Mouse (Mus musculus) thymus, postnatal 0 days (tissue): Measurements from ENCODE around the gene Stap2. TPM values are rescaled to one million over a fixed set of nuclear protein-coding genes. Genes with fewer than 3 reads are reported as not detected.

ENCODE experiments used
- DNase-seq: peaks from one replicate; pipeline ENCODE4 v3.0.0-alpha.2; 2015; ENCODE audit warnings: low spot score
- polyA plus RNA-seq: library from polyadenylated mRNA; unstranded; fragments of >200 nt; fragmentation: Nextera tagmentation; extraction: Ambion mirVana; gene quantifications from 2 replicates; pipeline ENCODE4 v1.2.1, GENCODE M21; 2015

The Stap2 gene
- polyA plus RNA-seq, 1 experiment from 2014 or later = 18.0 TPM

DNA sequence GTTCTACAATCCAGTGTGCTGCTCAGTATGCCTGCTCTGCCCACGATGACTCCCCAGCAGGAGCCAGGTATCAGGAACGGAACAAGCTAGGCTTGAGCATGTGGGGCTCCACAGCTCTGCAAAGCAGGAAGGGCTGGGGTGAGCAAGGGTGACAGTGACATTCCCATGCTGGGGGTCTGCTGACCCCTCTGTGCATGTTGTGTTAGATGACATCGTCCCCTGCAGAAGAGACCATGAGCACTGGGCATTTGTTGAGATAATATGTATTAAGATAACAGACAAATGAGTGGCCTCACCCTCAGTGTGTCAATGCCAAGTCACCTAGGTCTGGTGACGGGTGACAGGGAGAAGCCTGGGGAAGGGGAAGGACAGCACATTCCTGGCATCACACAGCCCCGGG is 19.5 kb upstream of the Stap2 start:
- DNase-seq = no peak

DNA sequence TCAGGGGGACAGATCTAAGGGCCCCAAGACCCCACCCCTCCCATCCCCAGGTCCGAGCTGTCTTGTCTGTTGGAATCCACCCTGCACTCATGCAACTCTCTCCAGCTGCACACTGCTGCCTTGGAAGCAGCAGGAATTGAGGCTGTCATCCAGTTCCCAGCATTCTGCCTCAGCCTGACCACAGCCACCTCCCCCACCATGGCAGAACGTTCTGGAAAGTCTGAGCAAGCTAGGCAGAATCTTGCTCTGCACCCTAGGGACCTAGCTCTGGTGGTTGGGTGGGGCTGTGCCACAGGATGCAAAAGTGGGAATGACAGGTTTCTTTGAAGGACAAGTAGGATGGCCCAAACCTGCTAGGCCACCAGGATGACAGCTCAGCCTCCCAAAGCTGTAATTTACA is 19.1 kb upstream of the Stap2 start:
- DNase-seq = no peak

DNA sequence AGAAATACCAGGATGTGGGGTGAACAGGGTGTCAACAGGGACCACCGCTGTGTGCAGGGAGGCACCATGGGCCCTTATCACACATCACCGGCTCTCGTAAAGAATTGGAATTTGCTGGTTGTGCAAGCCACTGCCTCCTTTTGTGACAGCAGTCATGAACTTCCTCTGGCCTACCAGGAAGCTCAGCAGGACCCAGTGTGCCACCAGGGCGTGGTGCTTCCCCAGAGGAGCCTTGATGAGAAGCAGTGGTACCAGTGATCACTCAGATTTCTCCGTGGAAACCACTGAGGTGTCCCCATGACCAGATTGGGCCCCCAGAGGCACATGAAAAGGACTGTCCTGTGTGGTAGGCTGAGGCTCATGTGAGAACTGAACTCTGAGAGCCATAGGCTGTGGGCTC is 18.0 kb upstream of the Stap2 start:
- no peak for DNase-seq

DNA sequence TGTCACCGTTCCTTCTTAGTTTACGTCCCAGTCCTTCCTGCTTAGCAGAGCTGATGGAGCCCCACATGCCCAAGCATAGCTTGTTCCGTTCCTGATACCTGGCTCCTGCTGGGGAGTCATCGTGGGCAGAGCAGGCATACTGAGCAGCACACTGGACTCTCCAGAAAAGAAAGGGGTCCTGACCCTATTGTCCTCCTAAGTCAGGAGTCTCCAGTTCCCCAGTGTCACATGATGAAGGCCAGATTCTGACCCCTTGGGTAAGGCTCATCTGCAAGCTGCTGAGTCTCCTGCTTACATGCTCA is 17.6 kb upstream of the Stap2 start:
- no peak for DNase-seq

DNA sequence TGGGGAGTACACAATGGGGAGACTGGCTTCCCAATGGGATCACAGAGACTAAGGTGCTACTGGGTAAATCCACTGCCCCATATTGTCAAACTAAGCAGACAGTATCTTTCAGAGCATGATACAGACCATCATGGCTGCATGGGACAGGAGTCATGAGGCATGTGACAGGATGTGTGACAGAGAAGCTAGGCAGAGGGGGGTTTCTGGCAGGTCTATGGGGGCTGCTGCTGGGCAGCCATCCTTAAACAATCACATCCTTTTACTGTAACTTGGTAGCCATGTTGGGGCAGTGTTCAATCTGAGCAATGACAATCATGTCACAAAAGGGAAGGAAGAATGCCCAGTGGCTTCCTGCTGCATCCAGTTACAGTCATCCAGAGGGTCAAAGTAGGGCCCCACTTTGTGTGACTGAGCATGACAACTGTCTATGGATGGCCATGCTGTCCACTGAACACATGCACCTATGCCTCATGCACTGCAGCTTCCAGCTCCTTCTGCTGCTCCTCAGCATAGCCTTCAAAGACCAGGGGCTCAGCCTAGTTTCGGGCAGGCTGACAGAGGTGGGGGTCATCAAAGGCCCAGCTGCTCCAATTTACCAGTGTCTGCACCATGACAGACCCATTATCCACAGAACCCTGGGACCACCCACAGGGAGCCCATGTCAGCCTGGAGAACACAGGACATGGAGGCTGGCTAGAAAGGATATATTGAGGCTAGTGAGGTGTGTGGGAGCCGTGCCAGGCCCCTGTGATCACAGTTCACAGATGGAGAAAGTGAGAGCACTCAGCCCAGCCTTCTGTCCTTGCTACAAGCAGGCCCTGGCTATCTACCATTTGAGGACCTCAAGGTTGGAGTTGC is 17.0 kb upstream of the Stap2 start:
- DNase-seq = peak; percentile 56

DNA sequence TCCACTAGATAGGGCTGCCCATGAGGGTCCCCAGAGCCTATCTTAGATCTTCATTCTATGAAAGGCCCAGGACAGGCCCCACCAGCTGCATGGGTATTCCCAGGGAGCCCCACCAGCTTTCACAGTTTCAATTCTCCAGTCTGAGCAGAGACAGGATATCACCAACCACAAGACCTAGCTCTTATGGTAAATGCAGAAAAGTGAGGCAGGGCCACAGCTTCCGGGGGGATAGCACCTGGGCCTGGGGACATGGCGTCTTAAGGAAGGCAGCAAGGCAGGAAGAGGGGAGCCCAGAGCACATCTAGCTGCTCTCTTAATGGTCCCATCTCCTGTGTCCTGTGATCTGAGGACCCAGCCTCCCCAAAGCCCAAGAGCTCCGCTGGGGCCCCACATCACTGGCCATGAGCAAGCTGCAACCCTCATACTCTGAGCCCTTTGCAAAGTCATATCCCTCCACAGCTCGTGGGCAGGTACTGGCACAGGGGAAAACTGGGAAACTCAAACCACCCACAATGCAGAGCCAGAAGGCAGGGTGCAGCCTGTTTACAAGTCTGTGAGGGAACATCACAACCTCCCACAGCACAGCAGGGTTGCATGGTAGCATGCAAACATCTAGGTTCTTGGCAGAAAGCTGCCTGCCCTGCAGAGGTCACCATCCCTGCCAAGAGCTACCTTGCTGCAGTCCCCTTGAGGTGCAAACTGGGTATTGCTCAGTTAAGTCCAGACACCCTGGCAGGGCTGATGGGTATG is 16.0 kb upstream of the Stap2 start:
- peak; percentile 90 for DNase-seq

DNA sequence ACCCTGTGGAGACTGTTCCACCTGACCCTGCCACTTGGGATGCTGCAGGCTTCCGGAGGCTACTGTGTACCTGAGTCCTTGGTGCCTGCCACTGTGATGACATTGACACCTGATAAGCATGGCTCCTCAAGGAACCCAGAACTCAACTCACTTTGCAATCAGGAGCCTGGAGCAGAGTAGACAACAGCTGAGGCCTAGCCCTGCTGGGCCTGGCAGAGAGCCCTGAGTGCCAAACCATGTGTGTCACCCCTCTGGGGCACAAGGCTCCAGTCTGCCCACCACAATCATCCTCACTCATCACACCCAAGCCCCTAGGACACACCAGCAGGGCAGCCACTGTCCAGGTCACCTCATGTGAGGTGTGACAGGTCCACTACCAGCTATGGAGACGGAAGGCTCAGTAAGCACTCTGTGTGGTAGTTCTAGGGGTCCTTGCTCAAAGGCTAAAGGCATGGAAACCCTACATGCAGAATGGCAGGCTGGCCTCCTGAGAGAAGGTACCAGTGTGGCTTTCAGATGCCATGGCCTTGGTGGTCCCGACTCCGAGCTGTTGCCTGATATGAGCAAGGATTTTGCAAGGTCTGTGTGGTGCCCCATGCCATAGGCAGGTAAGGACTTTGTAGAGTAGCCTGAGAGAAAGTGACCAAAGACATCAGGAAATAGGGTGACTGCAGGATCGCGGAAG is 15.2 kb upstream of the Stap2 start:
- DNase-seq = no peak

DNA sequence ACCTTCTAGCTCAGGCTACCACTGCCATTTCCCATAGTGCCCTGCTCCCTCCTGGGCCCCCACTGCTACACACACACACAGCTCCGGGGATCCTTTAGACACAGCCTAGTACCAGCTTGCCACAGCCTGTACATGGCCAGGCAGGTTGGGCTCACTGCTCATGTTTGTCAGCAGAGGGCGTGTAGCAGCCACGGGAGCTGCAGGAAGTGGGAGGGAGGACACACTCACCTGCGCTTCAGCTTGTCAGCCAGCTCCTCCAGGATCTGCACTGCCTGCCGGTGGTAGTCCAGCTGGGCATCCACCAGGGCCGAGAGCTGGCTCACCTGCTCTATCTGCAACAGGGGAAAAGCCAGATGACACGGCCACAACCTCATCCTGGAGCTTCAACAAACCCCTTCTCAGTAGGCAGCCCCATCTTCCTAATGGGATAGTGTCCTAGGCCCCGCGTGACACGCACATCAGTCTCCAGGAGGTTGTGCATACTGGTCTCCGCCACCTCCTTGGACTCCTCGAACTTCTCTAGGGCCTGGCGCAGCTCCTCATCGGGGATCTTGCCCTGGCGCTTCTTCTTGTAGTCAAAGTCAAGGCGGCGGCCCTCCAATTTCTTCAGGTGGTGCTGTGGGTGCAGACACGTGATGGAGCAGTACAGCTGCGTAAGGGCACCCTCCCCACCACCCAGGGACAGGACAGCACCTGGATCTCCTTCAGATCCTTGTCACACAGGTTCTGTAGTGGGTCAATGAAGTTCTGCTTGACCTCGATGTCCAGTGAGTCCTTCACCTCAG is 13.2 kb upstream of the Stap2 start:
- peak; percentile 75 for DNase-seq

DNA sequence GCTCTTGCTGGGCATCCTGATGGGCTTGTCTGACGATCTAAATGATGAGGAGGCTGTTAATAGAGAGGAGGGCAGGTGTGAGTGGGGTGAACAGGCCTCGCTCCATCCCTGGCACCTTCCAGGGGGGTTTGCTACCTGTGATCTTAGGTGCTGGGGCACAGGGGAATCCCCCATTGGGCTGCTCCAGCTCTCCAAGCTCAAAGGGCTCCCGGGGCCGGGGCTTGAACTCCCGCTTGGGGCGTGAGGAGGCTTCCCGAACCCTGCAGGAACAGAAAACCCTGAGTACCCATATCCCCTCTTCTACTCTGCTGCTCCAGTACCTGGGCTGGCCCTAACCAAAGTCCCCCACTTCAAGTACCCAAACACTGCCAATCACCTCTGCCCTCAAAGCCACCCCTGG is 12.5 kb upstream of the Stap2 start:
- DNase-seq = no peak

DNA sequence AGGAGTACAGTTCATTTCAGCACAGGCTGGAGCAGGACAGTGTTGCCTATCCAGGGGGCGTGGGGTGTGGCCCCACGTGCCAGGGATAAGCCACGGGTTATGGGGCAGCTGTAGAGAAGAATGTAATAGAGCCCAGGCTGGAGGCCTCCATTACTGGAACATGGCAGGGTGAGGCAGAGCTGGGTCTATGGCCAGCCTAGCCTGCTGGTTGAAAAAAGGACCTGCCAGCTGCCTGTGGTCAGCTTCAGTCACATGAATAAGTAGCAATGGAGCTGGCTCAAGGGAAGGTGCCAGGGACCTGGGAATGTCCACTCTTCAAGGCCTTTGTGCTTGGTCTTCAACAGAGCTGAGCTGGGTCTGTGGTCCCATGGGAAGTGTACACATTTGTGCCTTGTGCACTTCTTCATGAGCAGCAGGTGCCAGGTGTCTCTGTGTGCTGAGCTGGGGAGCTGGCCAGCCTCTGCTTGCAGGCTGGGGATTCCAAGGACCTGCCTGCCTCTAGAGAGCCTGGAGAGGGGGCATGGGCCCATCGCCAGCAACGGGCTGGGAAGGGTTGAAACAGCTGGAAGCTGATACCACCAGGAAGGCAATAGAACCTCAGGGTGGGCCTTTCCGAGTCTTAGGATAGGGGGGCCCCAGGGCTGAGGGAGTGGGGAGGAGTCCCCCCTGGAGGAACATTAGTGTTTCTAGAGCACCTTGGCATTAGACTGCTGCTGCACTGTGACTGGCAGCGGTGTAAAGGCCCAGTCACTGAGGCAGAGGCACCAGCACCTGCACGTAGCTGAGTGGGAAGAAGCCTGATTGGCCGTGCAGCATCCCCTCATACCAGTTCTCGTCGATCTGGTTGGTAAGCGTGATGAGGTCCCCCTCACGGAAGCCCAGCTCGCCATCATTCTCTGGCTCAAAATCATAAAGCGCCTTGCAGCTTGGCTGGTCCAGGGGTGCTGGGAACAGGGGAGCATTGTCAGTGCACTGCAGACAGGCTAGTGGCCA is 11.7 kb upstream of the Stap2 start:
- DNase-seq = no peak

DNA sequence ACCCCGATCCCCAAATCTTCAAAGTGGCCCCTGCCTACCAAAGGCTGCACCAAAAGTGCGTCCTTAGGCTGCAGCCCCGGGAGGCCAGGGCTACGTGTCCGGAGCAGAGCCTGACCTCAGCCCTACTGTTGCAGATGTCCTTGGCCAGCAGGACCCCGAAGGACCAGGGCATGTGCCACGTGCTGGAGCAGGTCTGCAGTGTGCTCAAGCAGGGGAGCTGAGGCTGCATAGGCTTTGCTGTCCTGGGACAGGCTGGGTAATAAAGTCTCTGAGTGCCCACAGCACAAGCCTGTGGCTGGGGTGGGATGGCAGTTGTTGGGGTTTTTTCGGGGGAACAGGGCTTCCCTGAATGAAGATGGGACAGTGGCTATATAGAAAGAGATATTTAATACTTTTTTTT is 11.0 kb upstream of the Stap2 start:
- no peak for DNase-seq

DNA sequence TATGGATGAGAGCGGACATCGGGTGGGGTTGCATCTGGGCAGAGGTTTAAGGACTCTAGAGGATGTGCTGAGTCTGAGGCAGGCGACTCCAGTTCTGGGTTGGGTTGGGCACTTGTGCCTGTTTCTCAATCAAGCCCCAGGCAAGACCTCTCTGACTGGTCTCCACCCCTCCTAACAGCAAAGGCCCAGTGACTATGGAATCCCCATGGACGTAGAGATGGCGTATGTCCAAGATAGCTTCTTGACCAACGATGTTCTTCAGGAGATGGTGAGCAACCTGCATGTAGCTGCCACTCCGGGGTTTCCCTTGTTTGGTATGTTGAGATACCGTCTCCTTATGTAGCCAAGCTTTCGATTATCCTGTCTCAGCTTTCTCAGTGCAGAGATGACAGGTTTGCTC is 9.9 kb upstream of the Stap2 start:
- no peak for DNase-seq

DNA sequence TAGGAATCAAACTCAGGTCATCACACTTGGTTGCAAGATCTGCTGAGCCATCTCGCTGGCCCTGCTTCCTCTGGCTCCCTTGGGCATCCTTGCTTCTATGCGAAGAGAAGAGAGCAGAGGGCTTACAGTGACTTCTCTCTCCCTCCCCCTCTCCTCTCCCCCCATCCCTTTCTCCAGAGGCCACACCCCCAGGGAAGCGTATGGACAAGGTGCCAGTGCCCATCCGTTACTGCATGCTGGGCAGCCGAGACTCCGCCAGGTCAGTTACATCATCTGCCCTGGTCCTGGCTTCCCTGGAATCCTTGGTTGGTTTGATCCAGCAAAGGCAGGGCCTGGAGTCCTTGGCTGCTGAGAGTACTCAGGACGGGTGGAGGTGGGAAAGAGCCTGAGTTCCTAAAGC is 6.1 kb upstream of the Stap2 start:
- no peak for DNase-seq

DNA sequence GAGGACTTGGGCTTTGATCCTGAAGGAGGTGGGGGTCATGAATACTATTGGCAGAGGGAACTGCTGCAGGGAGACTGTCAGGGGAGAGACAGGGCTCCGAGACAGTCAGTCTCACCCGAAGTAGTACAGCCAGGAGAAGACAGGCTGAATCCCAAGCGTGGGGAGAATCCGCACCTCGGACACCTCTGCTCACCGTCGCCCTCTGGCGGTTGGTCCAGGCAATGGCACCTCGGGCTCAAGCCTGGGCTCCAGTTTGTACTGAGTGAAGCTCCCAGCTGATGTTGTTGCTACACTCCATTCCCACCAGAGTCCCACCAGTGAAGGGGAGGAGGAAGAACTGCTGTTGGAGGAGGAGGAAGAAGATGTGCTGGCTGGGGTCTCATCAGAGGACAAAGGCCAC is 5.3 kb upstream of the Stap2 start:
- peak; percentile 80 for DNase-seq

DNA sequence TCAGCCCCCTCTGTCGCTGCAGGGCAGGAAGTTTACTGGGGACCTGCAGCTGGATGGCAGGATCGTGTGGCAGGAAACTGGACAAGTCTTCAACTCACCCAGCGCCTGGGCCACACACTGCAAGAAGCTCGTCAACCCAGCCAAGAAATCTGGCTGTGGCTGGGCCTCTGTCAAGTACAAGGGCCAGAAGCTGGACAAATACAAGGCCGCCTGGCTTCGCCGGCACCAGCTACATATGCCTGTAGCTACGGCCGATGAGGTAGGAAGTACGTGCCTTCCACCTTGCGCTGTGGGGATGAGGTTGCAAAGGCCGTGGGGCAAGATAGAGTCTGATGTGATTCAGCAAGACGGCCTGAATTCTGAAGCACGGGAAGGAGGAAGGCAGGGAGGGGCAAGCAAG is 4.9 kb upstream of the Stap2 start:
- no peak for DNase-seq

DNA sequence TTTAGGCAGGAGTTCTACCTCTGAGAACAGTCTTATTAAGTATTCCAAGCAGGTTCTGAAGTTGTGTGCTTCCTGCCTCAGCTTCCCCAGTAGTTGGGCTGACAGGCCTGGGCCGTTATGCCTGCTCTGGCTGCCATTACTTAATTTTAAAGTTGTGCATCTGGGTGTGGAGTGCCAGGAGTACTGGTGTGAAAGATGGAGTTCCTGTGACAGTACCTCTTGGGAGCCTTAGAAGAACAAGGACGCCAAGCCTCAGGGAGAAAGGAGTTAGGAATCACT is 4.5 kb upstream of the Stap2 start:
- DNase-seq = no peak

DNA sequence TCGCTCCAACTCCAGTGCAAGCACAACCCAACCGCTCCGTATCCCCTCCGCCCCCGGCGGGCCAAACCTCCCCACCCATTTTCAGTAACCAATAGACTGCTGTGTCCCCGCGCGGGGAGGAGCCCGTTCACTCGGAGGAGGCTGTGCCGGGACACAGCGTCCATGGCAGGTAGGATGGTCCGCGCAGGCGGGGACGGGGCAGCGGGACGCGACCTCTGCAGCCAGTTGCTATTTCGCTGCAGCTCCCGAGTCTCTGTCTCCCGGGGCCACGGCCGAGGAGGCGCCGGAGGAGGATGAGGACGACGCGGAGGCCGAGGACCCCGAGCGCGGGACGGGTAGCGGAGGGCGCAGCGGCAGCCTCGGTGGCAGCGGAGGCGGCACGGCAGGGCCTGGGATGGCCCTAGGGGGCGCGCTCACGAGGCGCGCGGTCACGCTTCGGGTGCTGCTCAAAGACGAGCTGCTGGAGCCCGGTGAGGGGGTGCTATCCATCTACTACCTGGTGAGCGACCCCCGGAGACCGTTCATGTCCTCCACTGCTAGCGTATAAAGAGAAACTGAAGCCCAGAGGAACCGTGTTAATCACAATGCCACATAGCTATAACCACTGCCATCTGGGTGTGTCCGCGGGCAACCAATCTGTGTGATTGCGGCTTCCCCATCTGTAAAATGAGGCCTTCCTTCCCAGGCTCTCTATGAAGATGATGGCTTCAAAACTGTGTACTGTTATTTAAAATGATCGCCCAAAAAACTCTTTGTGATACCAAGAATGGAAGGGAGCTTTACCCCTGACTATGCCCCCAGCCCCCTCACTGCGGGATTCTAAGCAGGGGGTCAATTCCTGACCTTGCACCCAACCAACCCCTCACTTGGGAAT is 3.9 kb upstream of the Stap2 start:
- DNase-seq = peak; percentile 93

DNA sequence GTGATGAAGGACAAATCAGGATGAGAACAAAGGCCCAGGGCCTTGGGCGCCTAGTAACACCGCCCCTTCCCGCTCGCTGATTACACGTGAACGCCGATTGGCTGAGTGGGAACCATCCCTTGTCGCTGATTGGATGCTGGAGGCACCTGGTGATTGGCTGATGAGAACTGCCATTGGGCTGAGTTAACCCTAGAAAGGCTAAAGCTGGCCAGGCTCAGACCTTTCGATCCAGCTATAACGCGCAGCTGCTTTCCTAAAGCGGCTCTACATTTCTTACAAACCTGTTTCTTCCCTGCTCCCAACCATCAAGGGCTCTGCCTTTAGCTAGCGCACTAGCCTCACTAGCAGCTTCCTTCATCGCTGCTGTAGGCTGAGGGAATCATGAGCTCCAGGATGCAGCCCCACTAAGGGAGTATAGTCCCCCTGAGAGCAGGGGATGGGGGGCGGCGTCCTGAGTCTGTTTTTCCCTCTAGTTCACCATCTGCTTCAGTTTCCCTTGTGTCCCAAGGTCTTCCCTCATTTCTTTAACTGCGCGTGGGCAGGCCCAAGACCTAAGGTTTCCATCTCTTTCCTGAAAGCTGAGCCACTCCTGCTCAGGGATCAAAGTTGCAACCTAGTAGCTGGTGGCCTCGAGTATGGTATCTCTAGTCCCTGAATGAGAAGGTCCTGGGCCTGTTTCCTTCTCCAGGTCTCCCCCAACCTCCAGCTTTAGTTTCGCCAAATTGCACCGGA is 3.1 kb upstream of the Stap2 start:
- peak; percentile 95 for DNase-seq
